Mouse (Mus musculus) heart, postnatal 10 days (tissue): Measurements from ENCODE around the gene Gabbr1. TPM values are rescaled to one million over a fixed set of nuclear protein-coding genes. Genes with fewer than 3 reads are reported as not detected.

ENCODE experiments used
- DNase-seq, 2 experiments: peaks; one replicate each; pipeline ENCODE4 v3.0.0; 2021
- intact Hi-C: fragments of 180-260 bp; cut with DNase I; formaldehyde crosslinking; loops from one replicate; pipeline ENCODE4 v1.15.1; 2025
- total RNA-seq, 2 experiments: library from RNA; stranded (reverse); gene quantifications; 2 replicates each; pipeline ENCODE4 v1.2.3; 2021

The Gabbr1 gene
- total RNA-seq, 2 experiments from 2014 or later, result 14.0 to 17.2 TPM

- no peak for DNase-seq
- intact Hi-C loops, result no loop called here
Measured at GRCm38 (mm10) chr17:37072080-37072729, 26.4 kb downstream of the Gabbr1 start.

GRCm38 (mm10) chr17:37072730-37073276, 27.0 kb downstream of the Gabbr1 start:
- DNase-seq, result no peak
- intact Hi-C loops, result no loop called here

GRCm38 (mm10) chr17:37075181-37075580, 29.4 kb downstream of the Gabbr1 start:
- DNase-seq, result no peak
- intact Hi-C loops, result no loop called here

DNA sequence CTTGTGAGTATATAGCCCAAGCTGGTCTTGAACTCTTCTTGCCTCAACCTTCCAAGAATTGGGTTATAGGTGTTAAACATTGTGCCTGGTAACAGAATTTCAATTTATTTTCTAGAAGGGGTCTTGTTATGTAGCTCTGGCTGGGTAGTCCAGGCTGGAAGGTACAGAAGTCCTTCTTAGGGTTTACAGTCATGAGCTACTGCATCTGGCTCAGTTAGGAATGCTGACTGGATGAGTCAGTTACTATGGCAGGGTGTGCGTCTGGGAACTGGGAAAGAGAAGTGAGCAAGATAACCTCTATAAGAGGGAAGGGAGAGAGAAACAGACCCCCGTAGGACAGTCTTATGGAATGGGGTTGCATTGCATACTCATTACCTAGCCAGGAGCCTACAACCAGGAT, 30.0 kb downstream of the Gabbr1 start:
- DNase-seq, result no peak
- intact Hi-C loops, result no loop called here

GRCm38 (mm10) chr17:37078193-37078592, 32.4 kb downstream of the Gabbr1 start:
- intact Hi-C loops, result no loop called here

DNA sequence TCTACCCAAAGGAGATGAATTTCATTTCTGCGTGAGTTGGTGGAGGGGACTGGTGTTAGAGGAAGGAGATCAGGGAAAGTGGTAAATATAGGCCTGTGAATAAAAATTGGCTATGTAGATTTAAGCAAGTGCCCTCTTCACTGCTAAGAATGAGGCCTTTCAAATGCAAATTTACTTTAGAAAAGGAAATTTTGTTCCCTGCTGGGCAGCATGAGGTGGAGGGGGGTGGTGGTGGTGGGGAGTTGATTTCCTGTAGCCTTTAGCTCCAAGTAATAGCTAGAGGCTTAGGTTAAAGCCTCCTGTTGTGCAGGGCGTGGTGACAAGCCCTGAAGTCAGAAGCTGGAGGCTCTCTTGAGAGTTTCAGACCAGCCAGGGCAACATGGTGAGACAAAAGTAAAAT, 33.2 kb downstream of the Gabbr1 start:
- intact Hi-C loops, result no loop called here
- no peak for DNase-seq

More at GRCm38 (mm10) chr17:37078193-37078592, 32.4 kb downstream of the Gabbr1 start:
- DNase-seq, result no peak

GRCm38 (mm10) chr17:37080119-37080518, 34.4 kb downstream of the Gabbr1 start:
- intact Hi-C loops, result no loop called here
- DNase-seq, result peak; percentile 43 to 51

- no peak for DNase-seq
- intact Hi-C loops, result no loop called here
Measured at GRCm38 (mm10) chr17:37081659-37082058, 35.9 kb downstream of the Gabbr1 start.

DNA sequence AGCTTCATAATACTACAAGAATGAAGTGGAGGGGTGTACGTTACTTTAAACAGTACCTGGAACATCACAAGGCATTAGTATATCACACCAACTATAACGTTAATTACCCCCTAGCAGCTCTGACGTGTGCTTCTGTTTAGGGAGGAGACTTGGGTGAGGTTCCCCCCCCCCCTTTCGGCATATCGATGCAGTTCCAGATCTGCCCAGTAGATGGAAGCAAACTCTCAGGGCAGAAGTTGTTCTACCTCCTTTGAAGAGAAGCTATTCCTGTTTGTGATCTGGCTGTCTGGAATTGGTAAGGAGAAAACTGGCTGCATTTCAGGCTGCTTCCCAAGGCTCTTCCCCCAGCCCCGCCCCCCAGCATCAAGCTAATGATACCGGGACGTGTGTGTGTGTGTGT, 37.6 kb downstream of the Gabbr1 start:
- intact Hi-C loops, result loop anchor here (1.0 kb wide), 1 partner anchor 120 kb away; no protein-coding TSS in a partner anchor
- peak; percentile 45 to 76 for DNase-seq

- no peak for DNase-seq
- intact Hi-C loops, result no loop called here
Measured at GRCm38 (mm10) chr17:37084632-37085031, 38.9 kb downstream of the Gabbr1 start.

DNA sequence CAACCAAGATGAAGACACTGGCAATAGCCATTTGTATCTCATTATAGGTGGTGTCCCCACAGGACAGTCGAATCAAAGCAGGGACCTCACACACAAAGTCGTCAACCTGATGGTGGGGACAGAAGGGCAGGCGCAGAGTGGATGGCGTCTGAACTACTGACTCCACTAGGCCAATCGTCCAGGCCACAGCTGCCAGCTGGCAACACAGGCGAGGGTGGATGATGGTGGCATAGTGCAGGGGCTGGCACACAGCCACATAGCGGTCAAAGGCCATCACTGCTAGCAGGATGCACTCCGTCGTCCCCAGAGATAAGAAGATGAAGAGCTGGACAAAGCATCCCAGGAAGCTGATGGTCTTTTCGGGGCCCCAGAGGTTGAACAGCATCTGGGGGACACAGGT, 39.8 kb downstream of the Gabbr1 start:
- no peak for DNase-seq
- intact Hi-C loops, result no loop called here

GRCm38 (mm10) chr17:37088399-37088798, 42.6 kb downstream of the Gabbr1 start, which contains the start of gene Olfr90:
Gene Olfr90 (minus strand): TSS chr17:37088499.
- DNase-seq, result no peak
- intact Hi-C loops, result no loop called here

- no peak for DNase-seq
- intact Hi-C loops, result no loop called here
Measured at GRCm38 (mm10) chr17:37092198-37092597, 46.4 kb downstream of the Gabbr1 start.

GRCm38 (mm10) chr17:37093289-37093688, 47.5 kb downstream of the Gabbr1 start:
- intact Hi-C loops, result no loop called here
- DNase-seq, result no peak

GRCm38 (mm10) chr17:37098178-37098577, 52.4 kb downstream of the Gabbr1 start, which contains the start of gene Olfr91:
Gene Olfr91 (minus strand): TSS chr17:37098278.
- DNase-seq, result no peak
- intact Hi-C loops, result no loop called here

- no peak for DNase-seq
- intact Hi-C loops, result no loop called here
Measured at GRCm38 (mm10) chr17:37119988-37120387, 74.2 kb downstream of the Gabbr1 start, which contains the start of gene Olfr92. Gene Olfr92 (minus strand): TSS chr17:37120088.

Other genes starting within 250 kb of the Gabbr1 start
- not detected for gene H2-M10.6, start 233.8 kb upstream of the Gabbr1 start, total RNA-seq
- gene Trim26, start 208.8 kb upstream of the Gabbr1 start, total RNA-seq, result 10 to 100 TPM; 23.1 to 24.2 TPM
- gene Trim15, start 178.8 kb upstream of the Gabbr1 start, total RNA-seq, result not detected
- gene Trim10, start 176.4 kb upstream of the Gabbr1 start, total RNA-seq, result under 1 TPM; 0.60 to 0.93 TPM
- gene Trim40, start 155.8 kb upstream of the Gabbr1 start, total RNA-seq, result not detected
- gene Trim31, start 147.8 kb upstream of the Gabbr1 start, total RNA-seq, result not detected
- under 1 TPM; 0.22 to 0.43 TPM for gene Rnf39, start 103.0 kb upstream of the Gabbr1 start, total RNA-seq
- 10 to 100 TPM; 58.9 to 73.2 TPM for gene Ppp1r11, start 94.2 kb upstream of the Gabbr1 start, total RNA-seq
- 10 to 100 TPM; 23.7 to 28.9 TPM for gene Znrd1, start 87.4 kb upstream of the Gabbr1 start, total RNA-seq
- 1 to 10 TPM; 7.7 to 8.4 TPM for gene Znrd1as, start 87.4 kb upstream of the Gabbr1 start, total RNA-seq
- not detected for gene 2410137M14Rik, start 64.7 kb upstream of the Gabbr1 start, total RNA-seq
- gene H2-M5, start 56.4 kb upstream of the Gabbr1 start, total RNA-seq, result under 1 TPM in 1 of 2 experiments, not detected in 1; 0.26 TPM
- gene Zfp57, start 44.8 kb upstream of the Gabbr1 start, total RNA-seq, result 1 to 10 TPM; 5.6 to 6.9 TPM
- not detected for gene Mog, start 22.6 kb upstream of the Gabbr1 start, total RNA-seq
- gene Olfr90, start 42.5 kb downstream of the Gabbr1 start, total RNA-seq, result not detected
- not detected for gene Olfr91, start 52.3 kb downstream of the Gabbr1 start, total RNA-seq
- not detected for gene Olfr92, start 74.1 kb downstream of the Gabbr1 start, total RNA-seq
- gene Olfr93, start 115.5 kb downstream of the Gabbr1 start, total RNA-seq, result not detected
- not detected for gene Ubd, start 147.9 kb downstream of the Gabbr1 start, total RNA-seq
- not detected for gene Olfr94, start 155.0 kb downstream of the Gabbr1 start, total RNA-seq
- not detected for gene Olfr95, start 167.2 kb downstream of the Gabbr1 start, total RNA-seq
- not detected for gene Olfr96, start 174.2 kb downstream of the Gabbr1 start, total RNA-seq
- gene Olfr97, start 191.4 kb downstream of the Gabbr1 start, total RNA-seq, result not detected
- gene Olfr98, start 217.8 kb downstream of the Gabbr1 start, total RNA-seq, result not detected
- 1 to 10 TPM; 3.2 to 4.0 TPM for gene H2-M3, start 224.3 kb downstream of the Gabbr1 start, total RNA-seq
- not detected for gene Olfr99, start 237.5 kb downstream of the Gabbr1 start, total RNA-seq